Mouse (Mus musculus) heart, embryonic 16.5 days (tissue): ENCODE results near the gene Stat4. TPM values are rescaled to one million over a fixed set of nuclear protein-coding genes. Genes with fewer than 3 reads are reported as not detected.

Source experiments
- ATAC-seq: fragments of 200-750 bp; cut with Nextera tagmentation; replicated peaks from 2 replicates; pipeline ENCODE4 v1.8.0; 2017; ENCODE audit warnings: moderate number of reproducible peaks; ENCODE audit not compliant: insufficient read depth, low FRiP score; ENCODE audit errors: extremely low read depth
- H3K27ac ChIP-seq: fragments of 300-500 bp; sonication (generic); 2 replicates; pipeline ENCODE4 v1.5.1; 2014; ENCODE audit warnings: mild to moderate bottlenecking, low read length, control low read depth, moderate library complexity
- H3K27me3 ChIP-seq: fragments of 300-500 bp; sonication (generic); 2 replicates; pipeline ENCODE4 v1.6.1; 2014; ENCODE audit warnings: low read length, mixed read lengths; ENCODE audit not compliant: control insufficient read depth, insufficient read depth
- H3K36me3 ChIP-seq: fragments of 300-500 bp; sonication (generic); 2 replicates; pipeline ENCODE4 v1.6.1; 2014; ENCODE audit not compliant: control insufficient read depth, insufficient read depth
- H3K4me1 ChIP-seq: fragments of 300-500 bp; sonication (generic); 2 replicates; pipeline ENCODE4 v1.6.1; 2014; ENCODE audit warnings: low read length, mixed read lengths; ENCODE audit not compliant: control insufficient read depth, insufficient read depth
- H3K4me2 ChIP-seq: fragments of 300-500 bp; sonication (generic); 2 replicates; pipeline ENCODE4 v1.6.1; 2014; ENCODE audit warnings: low read depth, mild to moderate bottlenecking, control low read depth, low read length
- H3K4me3 ChIP-seq: fragments of 300-500 bp; sonication (generic); 2 replicates; pipeline ENCODE4 v1.5.1; 2014; ENCODE audit warnings: mild to moderate bottlenecking, control low read depth, low read length
- H3K9ac ChIP-seq: fragments of 300-500 bp; sonication (generic); 2 replicates; pipeline ENCODE4 v1.6.1; 2014; ENCODE audit warnings: low read length, control low read depth
- H3K9me3 ChIP-seq: fragments of 300-500 bp; sonication (generic); replicated peaks from 2 replicates; pipeline ENCODE4 v1.6.1; 2016; ENCODE audit warnings: low read length; ENCODE audit not compliant: control insufficient read depth
- WGBS: fragments of 180-500 bp; shearing (Covaris S2); extraction: QIAGEN DNeasy Blood & Tissue Kit; methylation state at CpG from one replicate; pipeline ENCODE4 v1.1.7; 2014; 5-methylcytosine and 5-hydroxymethylcytosine counted together
- polyA plus RNA-seq: library from polyadenylated mRNA; unstranded; fragments of >200 nt; fragmentation: Nextera tagmentation; extraction: Ambion mirVana; gene quantifications from 2 replicates; pipeline ENCODE4 v1.2.1, GENCODE M21; 2015

Gene Stat4
- polyA plus RNA-seq, 1 experiment from 2014 or later, result 6.1 TPM

- 71% methylated on average over 8 of the region's 8 CpGs for WGBS
- H3K36me3 ChIP-seq, result no peaks in the 10 kb centered on the region
- no peak for ATAC-seq
- no peaks in the 10 kb centered on the region for H3K27me3 ChIP-seq
- H3K4me1 ChIP-seq, result no peaks in the 10 kb centered on the region
- no peaks in the 10 kb centered on the region for H3K9me3 ChIP-seq
- H3K27ac ChIP-seq, result no peak overlapping the region
- H3K4me2 ChIP-seq, result no peak overlapping the region
- H3K4me3 ChIP-seq, result no peak overlapping the region
- no peak overlapping the region for H3K9ac ChIP-seq
Measured at GRCm38 (mm10) chr1:52102795-52103194, 115.8 kb downstream of the Stat4 start.

GRCm38 (mm10) chr1:52107206-52107605 is 120.3 kb downstream of the Stat4 start:
- WGBS, result 87% methylated on average over 11 of the region's 11 CpGs
- H3K9ac ChIP-seq, result no peak overlapping the region
- no peaks in the 10 kb centered on the region for H3K4me1 ChIP-seq
- no peak overlapping the region for H3K4me3 ChIP-seq
- no peaks in the 10 kb centered on the region for H3K27me3 ChIP-seq
- H3K36me3 ChIP-seq, result no peaks in the 10 kb centered on the region
- no peak overlapping the region for H3K4me2 ChIP-seq
- no peak for ATAC-seq
- no peak overlapping the region for H3K27ac ChIP-seq
- no peaks in the 10 kb centered on the region for H3K9me3 ChIP-seq

- no peaks in the 10 kb centered on the region for H3K36me3 ChIP-seq
- no peak overlapping the region for H3K4me2 ChIP-seq
- no peak overlapping the region for H3K27ac ChIP-seq
- H3K4me1 ChIP-seq, result peaks cover 5% of the 10 kb centered on the region
- ATAC-seq, result no peak
- H3K9ac ChIP-seq, result no peak overlapping the region
- H3K4me3 ChIP-seq, result no peak overlapping the region
- H3K9me3 ChIP-seq, result no peaks in the 10 kb centered on the region
- WGBS, result 42% methylated on average over 3 of the region's 3 CpGs
- no peaks in the 10 kb centered on the region for H3K27me3 ChIP-seq
Measured at GRCm38 (mm10) chr1:52111217-52111616, 124.3 kb downstream of the Stat4 start.

GRCm38 (mm10) chr1:52112301-52112700 is 125.4 kb downstream of the Stat4 start:
- Histone ChIP-seq H3K9me3 (no peaks in the 10 kb centered on the region), H3K4me2 (no peak overlapping the region), H3K27me3 (no peaks in the 10 kb centered on the region), H3K36me3 (no peaks in the 10 kb centered on the region), H3K27ac (no peak overlapping the region), H3K4me1 (peaks cover 5% of the 10 kb centered on the region), H3K4me3 (no peak overlapping the region), H3K9ac (no peak overlapping the region)
- WGBS, result 76% methylated on average over 1 of the region's 1 CpGs
- ATAC-seq, result no peak

GRCm38 (mm10) chr1:52113067-52113665 is 126.2 kb downstream of the Stat4 start:
- Histone ChIP-seq H3K9ac (peak overlapping the region; percentile 82), H3K4me2 (peak overlapping the region; percentile 92), H3K27me3 (no peaks in the 10 kb centered on the region), H3K36me3 (no peaks in the 10 kb centered on the region), H3K27ac (peak overlapping the region; percentile 88), H3K4me1 (peaks cover 5% of the 10 kb centered on the region), H3K4me3 (peak overlapping the region; percentile 57), H3K9me3 (no peaks in the 10 kb centered on the region)
- ATAC-seq, result peak; percentile 4; the same call in 1 of the 2 replicates
- 20% methylated on average over 7 of the region's 7 CpGs for WGBS

GRCm38 (mm10) chr1:52113666-52114069 is 126.7 kb downstream of the Stat4 start:
- H3K9me3 ChIP-seq, result no peaks in the 10 kb centered on the region
- ATAC-seq, result peak; percentile 93
- peak overlapping the region; percentile 82 for H3K9ac ChIP-seq
- peak overlapping the region; percentile 88 for H3K27ac ChIP-seq
- peak overlapping the region; percentile 57 for H3K4me3 ChIP-seq
- no peaks in the 10 kb centered on the region for H3K27me3 ChIP-seq
- peaks cover 5% of the 10 kb centered on the region for H3K4me1 ChIP-seq
- H3K36me3 ChIP-seq, result no peaks in the 10 kb centered on the region
- peak overlapping the region; percentile 92 for H3K4me2 ChIP-seq
- WGBS, result 1% methylated on average over 32 of the region's 32 CpGs

- Histone ChIP-seq H3K27ac (no peak overlapping the region), H3K9me3 (no peaks in the 10 kb centered on the region), H3K36me3 (no peaks in the 10 kb centered on the region), H3K4me1 (peaks cover 15% of the 10 kb centered on the region), H3K4me3 (no peak overlapping the region), H3K9ac (no peak overlapping the region), H3K27me3 (no peaks in the 10 kb centered on the region), H3K4me2 (no peak overlapping the region)
- ATAC-seq, result no peak
- 75% methylated on average over 3 of the region's 3 CpGs for WGBS
Measured at GRCm38 (mm10) chr1:52116441-52116840, 129.5 kb downstream of the Stat4 start.

GRCm38 (mm10) chr1:52117777-52118176 is 130.8 kb downstream of the Stat4 start:
- Histone ChIP-seq H3K9ac (no peak overlapping the region), H3K27me3 (no peaks in the 10 kb centered on the region), H3K4me2 (no peak overlapping the region), H3K4me1 (peaks cover 15% of the 10 kb centered on the region), H3K9me3 (no peaks in the 10 kb centered on the region), H3K4me3 (no peak overlapping the region), H3K36me3 (no peaks in the 10 kb centered on the region; the same call in 1 of the 2 replicates), H3K27ac (no peak overlapping the region)
- no peak for ATAC-seq
- 96% methylated on average over 1 of the region's 1 CpGs for WGBS

GRCm38 (mm10) chr1:52118860-52119591 is 132.1 kb downstream of the Stat4 start, which contains the start of gene Stat1:
TSS of gene Stat1 (plus strand) at chr1:52119440.
- H3K9ac ChIP-seq, result peak within 1 kb of the TSS; percentile 78
- peak; percentile 91 for ATAC-seq
- no peaks in the 10 kb centered on the region for H3K9me3 ChIP-seq
- H3K4me2 ChIP-seq, result peak within 1 kb of the TSS; percentile 80
- WGBS, result 3% methylated on average over 37 of the region's 37 CpGs
- peaks cover 6% of the 10 kb centered on the region; the same call in 1 of the 2 replicates for H3K36me3 ChIP-seq
- peak within 1 kb of the TSS; percentile 75 for H3K4me3 ChIP-seq
- H3K27ac ChIP-seq, result peak within 1 kb of the TSS; percentile 79
- peaks cover 10% of the 10 kb centered on the region for H3K4me1 ChIP-seq
- H3K27me3 ChIP-seq, result no peaks in the 10 kb centered on the region
